Mouse (Mus musculus) lung, postnatal 14 days (tissue): Measurements from ENCODE around the gene Wdr4.
A peak's percentile ranks its signal among the peaks of the same experiment; 100 is the strongest.
"Not testable (repeated sequence)": the region's sequence is repeated elsewhere in the genome, so short reads cannot be mapped to it uniquely, and the experiment has no call there.

Source experiments
- DNase-seq: peaks from one replicate; pipeline ENCODE4 v3.0.0; 2021

Gene Wdr4

GRCm38 (mm10) chr17:31535358-31535757 lies 15.6 kb upstream of the Wdr4 start:
- no peak for DNase-seq

GRCm38 (mm10) chr17:31532331-31532730 lies 12.6 kb upstream of the Wdr4 start:
- DNase-seq: not testable (repeated sequence)

- no peak for DNase-seq
Measured at GRCm38 (mm10) chr17:31531441-31532158, 11.8 kb upstream of the Wdr4 start.

GRCm38 (mm10) chr17:31529314-31529713 lies 9.5 kb upstream of the Wdr4 start:
- peak; percentile 50 for DNase-seq

- DNase-seq: no peak
Measured at GRCm38 (mm10) chr17:31525816-31526215, 6.0 kb upstream of the Wdr4 start.

- no peak for DNase-seq
Measured at GRCm38 (mm10) chr17:31525114-31525513, 5.3 kb upstream of the Wdr4 start.

- no peak for DNase-seq
Measured at GRCm38 (mm10) chr17:31521948-31522347, 2.2 kb upstream of the Wdr4 start.

GRCm38 (mm10) chr17:31520895-31521294 lies 1.1 kb upstream of the Wdr4 start:
- peak; percentile 66 for DNase-seq

GRCm38 (mm10) chr17:31519344-31519945 lies 335 bp downstream of the Wdr4 start:
- no peak for DNase-seq

- no peak for DNase-seq
Measured at GRCm38 (mm10) chr17:31514696-31515095, 5.1 kb downstream of the Wdr4 start.

- no peak for DNase-seq
Measured at GRCm38 (mm10) chr17:31512593-31512992, 7.2 kb downstream of the Wdr4 start.

- DNase-seq: peak; percentile 83
Measured at GRCm38 (mm10) chr17:31511792-31512495, 7.8 kb downstream of the Wdr4 start.

GRCm38 (mm10) chr17:31510944-31511343 lies 8.8 kb downstream of the Wdr4 start:
- DNase-seq: no peak

GRCm38 (mm10) chr17:31506282-31506681 lies 13.5 kb downstream of the Wdr4 start:
- no peak for DNase-seq

- no peak for DNase-seq
Measured at GRCm38 (mm10) chr17:31505013-31505412, 14.8 kb downstream of the Wdr4 start.

- no peak for DNase-seq
Measured at GRCm38 (mm10) chr17:31503936-31504335, 15.8 kb downstream of the Wdr4 start.

- DNase-seq: no peak
Measured at GRCm38 (mm10) chr17:31503337-31503736, 16.4 kb downstream of the Wdr4 start.

- no peak for DNase-seq
Measured at GRCm38 (mm10) chr17:31502261-31502927, 17.4 kb downstream of the Wdr4 start.

GRCm38 (mm10) chr17:31500908-31501307 lies 18.9 kb downstream of the Wdr4 start:
- DNase-seq: no peak

- DNase-seq: peak; percentile 39
Measured at GRCm38 (mm10) chr17:31500416-31500815, 19.4 kb downstream of the Wdr4 start.

- DNase-seq: no peak
Measured at GRCm38 (mm10) chr17:31499725-31500124, 20.1 kb downstream of the Wdr4 start.

- no peak for DNase-seq
Measured at GRCm38 (mm10) chr17:31497726-31498125, 22.1 kb downstream of the Wdr4 start.

GRCm38 (mm10) chr17:31494989-31495388 lies 24.8 kb downstream of the Wdr4 start:
- no peak for DNase-seq
